Mouse (Mus musculus): ENCODE measurements around the gene Prrt3. TPM values are rescaled to one million over a fixed set of nuclear protein-coding genes. Genes with fewer than 3 reads are reported as not detected.

The Prrt3 gene
- polyA plus RNA-seq, 1 experiment from 2014 or later = 0.20 TPM

Small RNA genes lying within 50 kb of the gene (microRNA-seq; reads per million reads assigned to microRNA genes)
- gene Gm23365 = not detected

Other genes starting within 250 kb of the Prrt3 start
- 0.22 TPM in 1 of 2 replicates, not detected in the other for gene Cpne9, start 219.6 kb downstream of the Prrt3 start, polyA plus RNA-seq (2015; fragmentation: Nextera tagmentation; extraction: Ambion mirVana)
- gene Brpf1, start 194.8 kb downstream of the Prrt3 start, polyA plus RNA-seq (2015; fragmentation: Nextera tagmentation; extraction: Ambion mirVana) = 11.1 and 11.6 TPM in 2 replicates
- gene Ogg1, start 175.0 kb downstream of the Prrt3 start, polyA plus RNA-seq (2015; fragmentation: Nextera tagmentation; extraction: Ambion mirVana) = 9.5 and 11.6 TPM in 2 replicates
- gene Camk1, start 157.9 kb downstream of the Prrt3 start, polyA plus RNA-seq (2015; fragmentation: Nextera tagmentation; extraction: Ambion mirVana) = 109 and 115 TPM in 2 replicates
- 39.6 and 41.5 TPM in 2 replicates for gene Tada3, start 124.0 kb downstream of the Prrt3 start, polyA plus RNA-seq (2015; fragmentation: Nextera tagmentation; extraction: Ambion mirVana)
- 264 and 283 TPM in 2 replicates for gene Arpc4, start 123.8 kb downstream of the Prrt3 start, polyA plus RNA-seq (2015; fragmentation: Nextera tagmentation; extraction: Ambion mirVana)
- 1.7 and 2.0 TPM in 2 replicates for gene Ttll3, start 112.7 kb downstream of the Prrt3 start, polyA plus RNA-seq (2015; fragmentation: Nextera tagmentation; extraction: Ambion mirVana)
- gene Rpusd3, start 82.6 kb downstream of the Prrt3 start, polyA plus RNA-seq (2015; fragmentation: Nextera tagmentation; extraction: Ambion mirVana) = 13.6 and 17.9 TPM in 2 replicates
- gene Cidec, start 66.2 kb downstream of the Prrt3 start, polyA plus RNA-seq (2015; fragmentation: Nextera tagmentation; extraction: Ambion mirVana) = not detected in 2 replicates
- 59.5 and 67.6 TPM in 2 replicates for gene Jagn1, start 59.4 kb downstream of the Prrt3 start, polyA plus RNA-seq (2015; fragmentation: Nextera tagmentation; extraction: Ambion mirVana)
- 1.1 and 1.2 TPM in 2 replicates for gene Il17re, start 43.4 kb downstream of the Prrt3 start, polyA plus RNA-seq (2015; fragmentation: Nextera tagmentation; extraction: Ambion mirVana)
- gene Il17rc, start 30.5 kb downstream of the Prrt3 start, polyA plus RNA-seq (2015; fragmentation: Nextera tagmentation; extraction: Ambion mirVana) = 4.4 and 6.7 TPM in 2 replicates
- 37.6 and 46.9 TPM in 2 replicates for gene Creld1, start 18.6 kb downstream of the Prrt3 start, polyA plus RNA-seq (2015; fragmentation: Nextera tagmentation; extraction: Ambion mirVana)
- gene Emc3, start 29.7 kb upstream of the Prrt3 start, polyA plus RNA-seq (2015; fragmentation: Nextera tagmentation; extraction: Ambion mirVana) = 76.5 and 86.7 TPM in 2 replicates
- gene Fancd2, start 29.8 kb upstream of the Prrt3 start, polyA plus RNA-seq (2015; fragmentation: Nextera tagmentation; extraction: Ambion mirVana) = 7.7 and 8.0 TPM in 2 replicates
- gene Fancd2os, start 98.8 kb upstream of the Prrt3 start, polyA plus RNA-seq (2015; fragmentation: Nextera tagmentation; extraction: Ambion mirVana) = 0.13 TPM in 1 of 2 replicates, not detected in the other
- gene Brk1, start 102.8 kb upstream of the Prrt3 start, polyA plus RNA-seq (2015; fragmentation: Nextera tagmentation; extraction: Ambion mirVana) = 162 and 177 TPM in 2 replicates
- 24.2 and 28.9 TPM in 2 replicates for gene Vhl, start 122.0 kb upstream of the Prrt3 start, polyA plus RNA-seq (2015; fragmentation: Nextera tagmentation; extraction: Ambion mirVana)
- 5.2 and 6.2 TPM in 2 replicates for gene Irak2, start 136.5 kb upstream of the Prrt3 start, polyA plus RNA-seq (2015; fragmentation: Nextera tagmentation; extraction: Ambion mirVana)
- 0.52 and 0.65 TPM in 2 replicates for gene Tatdn2, start 195.1 kb upstream of the Prrt3 start, polyA plus RNA-seq (2015; fragmentation: Nextera tagmentation; extraction: Ambion mirVana)
- not detected in 2 replicates for gene Ghrl, start 217.9 kb upstream of the Prrt3 start, polyA plus RNA-seq (2015; fragmentation: Nextera tagmentation; extraction: Ambion mirVana)
- 200 and 215 TPM in 2 replicates for gene Sec13, start 238.8 kb upstream of the Prrt3 start, polyA plus RNA-seq (2015; fragmentation: Nextera tagmentation; extraction: Ambion mirVana)

Measured in heart, embryonic 13.5 days (tissue).